ENCODE assay signal across 8 mouse cellular contexts in genomic region chr14:120397871-120398647, GRCm38 (mm10).
DNase-seq lines count a peak whose midpoint lies in the region; ATAC-seq and TF ChIP-seq lines count a peak whose summit lies in the region.

No protein-coding gene starts in this region.

- no peak overlapping the region for H3K27ac ChIP-seq in ES-E14 (ENCODE audit: insufficient read depth, low read depth, low read length, poor library complexity, severe bottlenecking)
- H3K27ac ChIP-seq in forebrain, embryonic 16.5 days (ENCODE audit: low read length): no peak overlapping the region
- no peak overlapping the region for H3K27ac ChIP-seq in liver, postnatal 0 days (ENCODE audit: low read depth)
- no peak overlapping the region for H3K27ac ChIP-seq in neural tube, embryonic 14.5 days (ENCODE audit: low read depth, low read length)

- in situ Hi-C loops in ES-E14 (cut with MboI; ENCODE audit: low sequenced_read_pairs in 2 of 2, unreplicated experiment in 2 of 2): no loop called here

- WGBS in forebrain, embryonic 16.5 days: 41% methylated on average over 10 of the region's 10 CpGs
- WGBS in liver, postnatal 0 days (ENCODE audit: insufficient replicate concordance): 46% methylated on average over 10 of the region's 10 CpGs
- WGBS in neural tube, embryonic 14.5 days: 49% methylated on average over 10 of the region's 10 CpGs

- H3K4me2 ChIP-seq in forebrain, embryonic 16.5 days (ENCODE audit: low read length): no peak overlapping the region
- no peak overlapping the region for H3K4me2 ChIP-seq in liver, postnatal 0 days (ENCODE audit: low read depth, low read length)
- H3K4me2 ChIP-seq in neural tube, embryonic 14.5 days (ENCODE audit: low read depth, low read length): no peak overlapping the region

- TF ChIP-seq EP300 in liver, postnatal 0 days (IDR thresholded peaks at IDR 0.05; ENCODE audit: low read depth): no peak

- H3K9me3 ChIP-seq in ES-E14 (ENCODE audit: control insufficient read depth, insufficient read depth, low read depth, low read length): no peaks in the 10 kb centered on the region
- H3K9me3 ChIP-seq in forebrain, embryonic 16.5 days (ENCODE audit: control insufficient read depth, low read length): no peaks in the 10 kb centered on the region
- H3K9me3 ChIP-seq in liver, postnatal 0 days (ENCODE audit: low read length): no peaks in the 10 kb centered on the region
- H3K9me3 ChIP-seq in neural tube, embryonic 14.5 days (ENCODE audit: control insufficient read depth, low read length): no peaks in the 10 kb centered on the region

- no peaks in the 10 kb centered on the region for H3K27me3 ChIP-seq in forebrain, embryonic 16.5 days (replicated peaks; ENCODE audit: control insufficient read depth, insufficient read depth, low read length)
- H3K27me3 ChIP-seq in liver, postnatal 0 days (ENCODE audit: insufficient read depth, low read length): no peaks in the 10 kb centered on the region
- H3K27me3 ChIP-seq in neural tube, embryonic 14.5 days (ENCODE audit: control insufficient read depth, insufficient read depth, low read length): no peaks in the 10 kb centered on the region

- H3K9ac ChIP-seq in ES-E14 (ENCODE audit: insufficient read depth, low read depth, low read length, poor library complexity, severe bottlenecking): no peak overlapping the region
- H3K9ac ChIP-seq in forebrain, embryonic 16.5 days (replicated peaks; ENCODE audit: low read depth, low read length): no peak overlapping the region
- no peak overlapping the region for H3K9ac ChIP-seq in liver, postnatal 0 days (replicated peaks)
- H3K9ac ChIP-seq in neural tube, embryonic 14.5 days (replicated peaks; ENCODE audit: low read depth, low read length): no peak overlapping the region

- peaks cover 7% of the 10 kb centered on the region; the same call in 1 of the 2 replicates for H3K36me3 ChIP-seq in ES-E14 (ENCODE audit: control insufficient read depth, insufficient read depth, low read length, poor library complexity, severe bottlenecking)
- H3K36me3 ChIP-seq in forebrain, embryonic 16.5 days (ENCODE audit: control insufficient read depth, insufficient read depth): no peaks in the 10 kb centered on the region; the same call in 1 of the 2 replicates
- peaks cover 15% of the 10 kb centered on the region for H3K36me3 ChIP-seq in liver, postnatal 0 days (replicated peaks; ENCODE audit: insufficient read depth, low read length)
- H3K36me3 ChIP-seq in neural tube, embryonic 14.5 days (ENCODE audit: control insufficient read depth, insufficient read depth, low read length): no peaks in the 10 kb centered on the region

- ATAC-seq in forebrain, embryonic 16.5 days: peak; percentile 97
- ATAC-seq in liver, postnatal 0 days: peak; percentile 86
- ATAC-seq in neural tube, embryonic 14.5 days (ENCODE audit: low read depth): peak; percentile 94

- DNase-seq in ES-E14 (ENCODE audit: low read depth, low spot score): peak; percentile 56
- DNase-seq in cerebellum, adult 11-12 months: peak; percentile 74
- DNase-seq in heart, postnatal 4 days: peak; percentile 84
- peak; percentile 86 for DNase-seq in layer of hippocampus, adult 11-12 months (ENCODE audit: low spot score)
- peak; percentile 78 for DNase-seq in liver, postnatal 0 days
- peak; percentile 84 for DNase-seq in testis, postnatal 10 days (ENCODE audit: low spot score)

- TF ChIP-seq CTCF in liver, postnatal 0 days (IDR thresholded peaks at IDR 0.05; ENCODE audit: low read depth): peak; percentile 94

- no peak overlapping the region for H3K4me3 ChIP-seq in ES-E14 (ENCODE audit: insufficient read depth in 1 of 2, low read depth in 1 of 2, low read length in 2 of 2, poor library complexity in 1 of 2, severe bottlenecking in 1 of 2)
- no peak overlapping the region for H3K4me3 ChIP-seq in forebrain, embryonic 16.5 days (replicated peaks; ENCODE audit: low read length)
- H3K4me3 ChIP-seq in liver, postnatal 0 days (ENCODE audit: low read depth, low read length): no peak overlapping the region
- no peak overlapping the region for H3K4me3 ChIP-seq in neural tube, embryonic 14.5 days (ENCODE audit: low read depth, low read length)

- peaks cover 2 to 7% of the 10 kb centered on the region in 2 experiments; a peak in 2 of 4 replicates for H3K4me1 ChIP-seq in ES-E14 (ENCODE audit: control insufficient read depth in 2 of 2, insufficient read depth in 2 of 2, low read length in 2 of 2, poor library complexity in 1 of 2)
- no peaks in the 10 kb centered on the region for H3K4me1 ChIP-seq in forebrain, embryonic 16.5 days (replicated peaks; ENCODE audit: control insufficient read depth, insufficient read depth, low read length)
- no peaks in the 10 kb centered on the region for H3K4me1 ChIP-seq in liver, postnatal 0 days (ENCODE audit: insufficient read depth)
- no peaks in the 10 kb centered on the region for H3K4me1 ChIP-seq in neural tube, embryonic 14.5 days (ENCODE audit: control insufficient read depth, insufficient read depth, low read length)

TF ChIP-seq in ES-E14, 5 proteins besides CTCF, POLR2A, EP300 and RAD21:
- TF ChIP-seq ZC3H11A (IDR thresholded peaks at IDR 0.05; ENCODE audit: borderline replicate concordance, low read depth, low read length): peak; percentile 85
- TF ChIP-seq MAFK (IDR thresholded peaks at IDR 0.05; ENCODE audit: insufficient read depth, low read depth, low read length): no peak
- no peak for TF ChIP-seq ZNF384 (IDR thresholded peaks at IDR 0.05; ENCODE audit: low read depth, low read length)
